Mouse (Mus musculus) cerebellum, postnatal 4 days (tissue): ENCODE measurements around the gene Adam20.
"Not testable (repeated sequence)": the region's sequence is repeated elsewhere in the genome, so short reads cannot be mapped to it uniquely, and the experiment has no call there.

Experiments used
- DNase-seq, 2 experiments: peaks; one replicate each; pipeline ENCODE4 v3.0.0; 2022; ENCODE audit warnings: low spot score in 2 of 2, mixed read lengths in 1 of 2

Gene Adam20

DNA sequence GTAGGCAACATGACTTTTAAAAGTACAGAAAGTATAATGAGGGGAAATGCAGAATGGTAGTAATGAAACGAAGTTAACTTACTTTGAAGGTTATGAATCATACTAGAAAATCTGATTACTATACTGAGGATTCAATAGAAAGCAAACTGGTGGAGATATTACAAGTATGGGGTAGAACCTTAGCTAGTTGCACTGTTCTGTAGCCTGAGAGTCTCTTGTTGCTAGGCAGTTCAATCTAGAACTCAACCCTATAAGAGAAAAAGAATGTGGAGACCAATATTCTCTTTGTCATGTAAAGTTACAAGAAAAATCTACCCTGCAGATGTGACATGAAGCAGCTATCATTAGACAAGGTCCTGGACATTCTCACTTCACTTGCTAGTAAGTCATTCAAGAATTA is at the start of gene Adam20:
Gene Adam20, plus strand, starts transcription at position 301 of the 400 bp plus-strand sequence.
- not testable (repeated sequence) for DNase-seq

DNA sequence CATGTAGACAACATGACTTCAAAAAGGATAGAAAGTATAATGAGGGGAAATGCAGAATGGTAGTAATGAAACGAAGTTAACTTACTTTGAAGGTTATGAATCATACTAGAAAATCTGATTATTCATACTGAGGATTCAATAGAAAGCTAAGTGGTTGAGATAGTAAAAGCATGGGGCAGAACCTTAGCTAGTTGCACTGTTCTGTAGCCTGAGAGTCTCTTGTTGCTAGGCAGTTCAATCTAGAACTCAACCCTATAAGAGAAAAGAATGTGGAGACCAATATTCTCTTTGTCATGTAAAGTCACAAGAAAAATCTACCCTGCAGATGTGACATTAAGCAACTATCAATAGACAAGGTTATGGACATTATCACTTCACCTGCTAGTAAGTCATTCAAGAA is 41.2 kb upstream of the Adam20 start, which contains the start of gene Adam25:
Gene Adam25, plus strand, starts transcription at position 301 of the 400 bp plus-strand sequence.
- not testable (repeated sequence) for DNase-seq

DNA sequence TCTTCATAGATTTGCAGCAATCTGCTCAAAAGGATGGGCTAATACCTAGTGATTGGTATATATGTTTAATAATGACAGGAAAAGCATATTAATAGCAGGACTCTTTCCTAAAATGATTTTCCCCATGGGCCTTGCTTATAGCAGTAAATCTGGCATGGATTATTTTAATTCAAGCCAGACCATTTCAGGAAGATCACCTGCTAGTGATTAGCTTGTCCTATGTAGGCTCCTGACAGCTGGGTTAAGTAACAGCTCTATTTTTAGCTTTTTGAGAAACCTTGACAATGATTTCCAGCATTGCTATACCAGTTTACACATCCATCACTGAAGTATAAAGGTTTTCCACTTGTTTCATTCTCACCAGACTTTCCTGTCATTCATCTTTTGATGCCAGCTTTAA is 9.8 kb upstream of the Adam20 start:
- no peak for DNase-seq

GRCm38 (mm10) chr8:40803379-40804079 is 10.5 kb downstream of the Adam20 start:
- no peak for DNase-seq
